Mouse (Mus musculus): ENCODE results near the gene Nipal3. TPM values are rescaled to one million over a fixed set of nuclear protein-coding genes. Genes with fewer than 3 reads are reported as not detected.

The Nipal3 gene
- total and polyA plus RNA-seq, 3 experiments: 3.5 to 10.4 TPM; not detected in 1

DNA sequence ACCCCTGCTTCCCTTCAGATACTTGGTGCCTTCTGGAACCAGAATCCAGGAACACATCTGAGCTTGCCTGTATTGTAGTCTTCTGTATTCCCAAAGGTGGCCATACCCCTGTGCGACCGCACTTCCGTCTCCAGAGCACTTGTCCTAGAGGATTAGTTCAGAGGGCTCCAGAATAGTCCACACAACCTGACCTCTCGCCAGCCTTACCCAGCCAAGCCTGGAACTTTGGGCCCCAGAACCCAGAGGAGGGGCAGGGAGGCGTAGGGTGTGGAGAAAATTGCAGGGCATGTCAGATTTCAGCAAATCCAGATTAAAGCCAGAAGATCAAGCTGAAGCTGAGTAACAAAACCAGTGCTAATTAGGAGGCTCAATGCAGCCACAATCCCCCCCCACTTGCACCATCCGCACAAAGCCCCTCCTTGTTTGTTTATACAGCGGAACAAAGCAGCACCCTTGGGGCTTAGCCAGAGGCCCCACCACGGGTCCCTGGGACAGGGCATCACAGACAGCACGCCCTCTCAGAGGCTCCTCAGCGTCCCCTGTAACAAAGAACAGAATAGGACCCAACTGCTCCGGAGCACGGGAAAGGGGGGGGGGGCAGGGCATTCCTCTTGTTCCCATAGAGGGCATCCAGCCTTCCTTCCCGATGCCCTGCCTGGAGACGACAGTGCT, 31.3 kb upstream of the Nipal3 start:
- Histone ChIP-seq H3K9me3 (replicated peaks; ENCODE audit: insufficient read depth, low read length) (no peaks in the 10 kb centered on the region), H3K4me3 (ENCODE audit: control insufficient read depth in 1 of 2, insufficient read depth in 1 of 2, low read depth in 2 of 2, low read length in 2 of 2) (no peak overlapping the region), H3K27ac (ENCODE audit: control insufficient read depth, low read depth, low read length) (no peak overlapping the region), H3K27me3 (ENCODE audit: control insufficient read depth in 1 of 2, insufficient read depth in 2 of 2, low read length in 2 of 2) (peaks cover 4% of the 10 kb centered on the region in 2 experiments; a peak in 2 of 4 replicates), H3K9ac (ENCODE audit: control insufficient read depth, low read depth, low read length, poor library complexity, severe bottlenecking) (no peak overlapping the region), H3K79me2 (ENCODE audit: control insufficient read depth, insufficient read depth, low read length, poor library complexity) (no peaks in the 10 kb centered on the region), H3K36me3 (ENCODE audit: control insufficient read depth in 1 of 2, insufficient read depth in 2 of 2, low read length in 2 of 2) (no peaks in the 10 kb centered on the region), H3K4me1 (ENCODE audit: control insufficient read depth in 1 of 2, insufficient read depth in 2 of 2, low read length in 2 of 2) (no peaks in the 10 kb centered on the region)
- TF ChIP-seq ZMIZ1 (IDR thresholded peaks at IDR 0.05; ENCODE audit: low read depth, low read length): no peak
- no peak for TF ChIP-seq BHLHE40 (IDR thresholded peaks at IDR 0.05; ENCODE audit: borderline replicate concordance, low read depth, low read length)
- no peak for TF ChIP-seq MAZ (IDR thresholded peaks at IDR 0.05; ENCODE audit: low read depth, low read length)
- TF ChIP-seq UBTF (IDR thresholded peaks at IDR 0.05; ENCODE audit: borderline replicate concordance, insufficient read depth, low read depth, low read length): no peak
- TF ChIP-seq USF1 (IDR thresholded peaks at IDR 0.05; ENCODE audit: low read depth, low read length): no peak
- no peak for TF ChIP-seq USF2 (IDR thresholded peaks at IDR 0.05; ENCODE audit: borderline replicate concordance in 1 of 2, insufficient read depth in 1 of 2, low read depth in 1 of 2, low read length in 2 of 2)
- no peak for TF ChIP-seq ZKSCAN1 (IDR thresholded peaks at IDR 0.05; ENCODE audit: low read depth, low read length)
- no peak for TF ChIP-seq ZNF384 (IDR thresholded peaks at IDR 0.05; ENCODE audit: low read depth, low read length)
- no peak for TF ChIP-seq TCF12 (IDR thresholded peaks at IDR 0.05; ENCODE audit: low read depth, low read length)
- no peak for TF ChIP-seq POLR2AphosphoS5 (IDR thresholded peaks at IDR 0.05; ENCODE audit: borderline replicate concordance, low read depth, low read length)
- TF ChIP-seq HCFC1 (IDR thresholded peaks at IDR 0.05; ENCODE audit: low read depth, low read length): no peak
- no peak for TF ChIP-seq EP300 (IDR thresholded peaks at IDR 0.05; ENCODE audit: low read depth in 1 of 2, low read length in 2 of 2)
- no peak for TF ChIP-seq CHD1 (IDR thresholded peaks at IDR 0.05; ENCODE audit: low read depth, low read length)
- TF ChIP-seq E2F4 (IDR thresholded peaks at IDR 0.05; ENCODE audit: borderline replicate concordance, low read depth, low read length): no peak
- TF ChIP-seq GATA1 (IDR thresholded peaks at IDR 0.05; ENCODE audit: low read depth, low read length): no peak
- no peak for TF ChIP-seq ETS1 (IDR thresholded peaks at IDR 0.05; ENCODE audit: low read depth, low read length)
- DNase-seq (ENCODE audit: low read depth, low spot score): no peak

- Histone ChIP-seq H3K4me3 (ENCODE audit: control insufficient read depth in 1 of 2, insufficient read depth in 1 of 2, low read depth in 2 of 2, low read length in 2 of 2) (no peak overlapping the region), H3K27ac (ENCODE audit: control insufficient read depth, low read depth, low read length) (no peak overlapping the region), H3K36me3 (ENCODE audit: control insufficient read depth in 1 of 2, insufficient read depth in 2 of 2, low read length in 2 of 2) (no peaks in the 10 kb centered on the region), H3K4me1 (ENCODE audit: control insufficient read depth in 1 of 2, insufficient read depth in 2 of 2, low read length in 2 of 2) (no peaks in the 10 kb centered on the region), H3K79me2 (ENCODE audit: control insufficient read depth, insufficient read depth, low read length, poor library complexity) (no peaks in the 10 kb centered on the region), H3K27me3 (ENCODE audit: control insufficient read depth in 1 of 2, insufficient read depth in 2 of 2, low read length in 2 of 2) (peaks cover 4% of the 10 kb centered on the region in 2 experiments; a peak in 1 of 4 replicates), H3K9me3 (replicated peaks; ENCODE audit: insufficient read depth, low read length) (no peaks in the 10 kb centered on the region), H3K9ac (ENCODE audit: control insufficient read depth, low read depth, low read length, poor library complexity, severe bottlenecking) (no peak overlapping the region)
- no peak for DNase-seq (ENCODE audit: low read depth, low spot score)
- TF ChIP-seq POLR2A (IDR thresholded peaks at IDR 0.05; ENCODE audit: control insufficient read depth in 1 of 2, insufficient read depth in 1 of 2, low read depth in 1 of 2, low read length in 2 of 2, poor library complexity in 1 of 2) (no peak), RCOR1 (IDR thresholded peaks at IDR 0.05; ENCODE audit: low read depth, low read length) (no peak), MAX (IDR thresholded peaks at IDR 0.05; ENCODE audit: low read length) (no peak), ZC3H11A (IDR thresholded peaks at IDR 0.05; ENCODE audit: low read depth, low read length) (no peak), GATA1 (IDR thresholded peaks at IDR 0.05; ENCODE audit: low read depth, low read length) (no peak), POLR2AphosphoS5 (IDR thresholded peaks at IDR 0.05; ENCODE audit: borderline replicate concordance, low read depth, low read length) (no peak), MAFK (IDR thresholded peaks at IDR 0.05; ENCODE audit: borderline replicate concordance, low read depth, low read length) (no peak), NELFE (IDR thresholded peaks at IDR 0.05; ENCODE audit: low read depth, low read length) (no peak)
Measured at GRCm38 (mm10) chr4:135525057-135525456, 30.2 kb upstream of the Nipal3 start.
